Mouse (Mus musculus): ENCODE measurements around the gene Dab1. TPM values are rescaled to one million over a fixed set of nuclear protein-coding genes. Genes with fewer than 3 reads are reported as not detected.

Dab1 gene
- polyA plus RNA-seq, 1 experiment = not detected

- 73% methylated on average over 2 of the region's 2 CpGs for WGBS
- Histone ChIP-seq H3K4me3 (ENCODE audit: insufficient read depth, low read depth, low read length) (no peak overlapping the region), H3K27ac (ENCODE audit: insufficient read depth, low read depth, low read length) (no peak overlapping the region), H3K4me1 (ENCODE audit: control insufficient read depth, insufficient read depth, low read length) (no peaks in the 10 kb centered on the region)
- no peak for TF ChIP-seq CTCF (IDR thresholded peaks at IDR 0.05; ENCODE audit: insufficient read depth, low read depth, low read length)
- no peak for TF ChIP-seq POLR2A (IDR thresholded peaks at IDR 0.05; ENCODE audit: insufficient read depth, low read depth, low read length)
These were observed 406.0 kb downstream of the Dab1 start for GRCm38 (mm10) chr4:104025117-104025694.

GRCm38 (mm10) chr4:104026834-104027233, 407.7 kb downstream of the Dab1 start:
- WGBS = 51% methylated on average over 2 of the region's 2 CpGs
- no peak overlapping the region for H3K4me3 ChIP-seq (ENCODE audit: insufficient read depth, low read depth, low read length)
- TF ChIP-seq CTCF (IDR thresholded peaks at IDR 0.05; ENCODE audit: insufficient read depth, low read depth, low read length) (no peak), POLR2A (IDR thresholded peaks at IDR 0.05; ENCODE audit: insufficient read depth, low read depth, low read length) (no peak)
- no peak overlapping the region for H3K27ac ChIP-seq (ENCODE audit: insufficient read depth, low read depth, low read length)
- H3K4me1 ChIP-seq (ENCODE audit: control insufficient read depth, insufficient read depth, low read length) = no peaks in the 10 kb centered on the region

DNA sequence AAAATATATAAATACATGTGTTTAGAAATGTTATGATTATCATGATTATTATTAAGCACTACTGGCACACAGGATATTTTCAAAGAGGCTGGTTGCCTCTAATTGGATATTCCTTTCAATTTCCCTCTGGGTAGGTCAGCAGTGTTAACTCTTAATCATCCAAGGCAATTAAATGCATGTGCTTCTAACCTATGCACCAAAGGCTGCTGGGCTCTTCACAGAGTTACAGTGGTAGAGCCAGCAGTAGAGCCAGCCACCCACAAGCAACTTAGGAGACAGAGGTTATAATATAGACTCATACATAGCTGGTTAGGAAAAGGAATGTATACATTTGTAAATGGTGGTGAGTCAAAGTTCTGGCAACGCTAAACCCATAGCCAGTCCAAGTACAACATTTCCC, 408.1 kb downstream of the Dab1 start:
- Histone ChIP-seq H3K27ac (ENCODE audit: insufficient read depth, low read depth, low read length) (no peak overlapping the region), H3K4me1 (ENCODE audit: control insufficient read depth, insufficient read depth, low read length) (no peaks in the 10 kb centered on the region), H3K4me3 (ENCODE audit: insufficient read depth, low read depth, low read length) (no peak overlapping the region)
- 89% methylated on average over 1 of the region's 1 CpGs for WGBS
- no peak for TF ChIP-seq POLR2A (IDR thresholded peaks at IDR 0.05; ENCODE audit: insufficient read depth, low read depth, low read length)
- no peak for TF ChIP-seq CTCF (IDR thresholded peaks at IDR 0.05; ENCODE audit: insufficient read depth, low read depth, low read length)

- TF ChIP-seq POLR2A (IDR thresholded peaks at IDR 0.05; ENCODE audit: insufficient read depth, low read depth, low read length) = no peak
- TF ChIP-seq CTCF (IDR thresholded peaks at IDR 0.05; ENCODE audit: insufficient read depth, low read depth, low read length) = no peak
- no peaks in the 10 kb centered on the region for H3K4me1 ChIP-seq (ENCODE audit: control insufficient read depth, insufficient read depth, low read length)
- no peak overlapping the region for H3K27ac ChIP-seq (ENCODE audit: insufficient read depth, low read depth, low read length)
- no peak overlapping the region for H3K4me3 ChIP-seq (ENCODE audit: insufficient read depth, low read depth, low read length)
These were observed 416.9 kb downstream of the Dab1 start for GRCm38 (mm10) chr4:104036091-104036490.

- Histone ChIP-seq H3K4me3 (ENCODE audit: insufficient read depth, low read depth, low read length) (no peak overlapping the region), H3K27ac (ENCODE audit: insufficient read depth, low read depth, low read length) (no peak overlapping the region), H3K4me1 (ENCODE audit: control insufficient read depth, insufficient read depth, low read length) (no peaks in the 10 kb centered on the region)
- 80% methylated on average over 4 of the region's 4 CpGs for whole genome bisulfite sequencing
- no peak for TF ChIP-seq CTCF (IDR thresholded peaks at IDR 0.05; ENCODE audit: insufficient read depth, low read depth, low read length)
- no peak for TF ChIP-seq POLR2A (IDR thresholded peaks at IDR 0.05; ENCODE audit: insufficient read depth, low read depth, low read length)
These were observed 420.4 kb downstream of the Dab1 start for GRCm38 (mm10) chr4:104039588-104039987.

- H3K4me3 ChIP-seq (ENCODE audit: insufficient read depth, low read depth, low read length) = no peak overlapping the region
- TF ChIP-seq CTCF (IDR thresholded peaks at IDR 0.05; ENCODE audit: insufficient read depth, low read depth, low read length) (no peak), POLR2A (IDR thresholded peaks at IDR 0.05; ENCODE audit: insufficient read depth, low read depth, low read length) (no peak)
- no peak overlapping the region for H3K27ac ChIP-seq (ENCODE audit: insufficient read depth, low read depth, low read length)
- H3K4me1 ChIP-seq (ENCODE audit: control insufficient read depth, insufficient read depth, low read length) = no peaks in the 10 kb centered on the region
- 59% methylated on average over 2 of the region's 2 CpGs for WGBS
These were observed 424.3 kb downstream of the Dab1 start for GRCm38 (mm10) chr4:104043441-104043840.

DNA sequence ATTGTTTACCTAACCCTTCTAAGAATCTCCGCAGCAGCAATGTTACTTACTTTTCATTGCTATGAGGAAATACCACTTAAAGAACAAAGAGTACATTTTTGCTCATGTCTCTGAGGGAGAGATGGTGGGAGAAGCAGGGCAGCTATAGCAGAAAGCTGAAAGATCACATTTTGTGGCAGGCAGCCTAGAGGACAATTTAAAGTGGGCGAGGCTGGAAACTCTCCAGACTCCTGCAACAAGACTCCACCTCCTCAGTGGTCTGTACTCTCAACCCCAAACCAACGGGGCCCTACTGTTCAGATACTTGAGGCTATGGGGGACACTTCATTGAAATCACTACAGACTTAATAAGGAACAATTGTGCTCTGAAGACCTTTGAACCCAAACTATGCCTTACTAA, 425.5 kb downstream of the Dab1 start:
- no peaks in the 10 kb centered on the region for H3K4me1 ChIP-seq (ENCODE audit: control insufficient read depth, insufficient read depth, low read length)
- H3K27ac ChIP-seq (ENCODE audit: insufficient read depth, low read depth, low read length) = no peak overlapping the region
- no peak overlapping the region for H3K4me3 ChIP-seq (ENCODE audit: insufficient read depth, low read depth, low read length)
- TF ChIP-seq POLR2A (IDR thresholded peaks at IDR 0.05; ENCODE audit: insufficient read depth, low read depth, low read length) (no peak), CTCF (IDR thresholded peaks at IDR 0.05; ENCODE audit: insufficient read depth, low read depth, low read length) (no peak)
- 65% methylated on average over 3 of the region's 3 CpGs for WGBS

DNA sequence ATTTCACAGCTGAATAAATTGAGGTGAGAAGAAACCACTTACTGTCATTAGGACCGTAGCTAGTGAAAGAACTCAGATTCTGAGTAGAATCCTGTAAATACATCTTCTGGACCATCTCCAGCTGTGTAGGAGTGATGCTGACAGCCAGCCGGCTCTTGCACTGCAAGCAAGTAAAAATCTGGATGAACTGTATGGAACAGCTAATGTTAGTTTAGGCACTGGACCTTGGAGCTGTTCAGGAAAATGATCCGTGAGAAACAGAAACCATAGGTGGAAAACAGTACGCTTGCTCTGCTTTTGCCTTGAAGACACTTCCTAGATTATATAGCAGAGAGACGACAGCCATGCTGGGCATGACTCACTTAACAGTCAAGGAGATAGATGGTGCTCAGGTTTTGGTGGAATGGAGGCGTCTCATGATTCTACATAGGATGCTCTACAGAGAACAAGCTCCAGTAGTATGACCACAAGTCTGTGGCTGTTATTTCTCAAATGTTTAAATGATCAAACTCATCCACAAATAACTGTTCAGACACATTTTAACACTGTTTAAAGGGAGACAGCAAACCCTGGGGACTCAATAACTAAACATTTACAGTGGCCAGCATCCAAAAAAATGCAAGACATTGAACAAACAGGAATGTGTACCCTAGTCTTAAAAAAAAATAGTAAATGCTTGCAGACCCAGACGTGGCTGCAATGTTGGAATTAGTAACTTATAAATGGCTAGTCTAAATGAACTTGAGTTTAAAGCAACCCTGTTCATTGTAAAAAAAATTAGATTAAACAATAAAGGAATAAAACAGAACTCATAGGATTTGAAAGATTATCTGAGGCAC, 429.0 kb downstream of the Dab1 start:
- H3K27ac ChIP-seq (ENCODE audit: insufficient read depth, low read depth, low read length) = no peak overlapping the region
- WGBS = 48% methylated on average over 7 of the region's 7 CpGs
- TF ChIP-seq POLR2A (IDR thresholded peaks at IDR 0.05; ENCODE audit: insufficient read depth, low read depth, low read length) (no peak), CTCF (IDR thresholded peaks at IDR 0.05; ENCODE audit: insufficient read depth, low read depth, low read length) (no peak)

GRCm38 (mm10) chr4:104057116-104057515, 438.0 kb downstream of the Dab1 start:
- TF ChIP-seq CTCF (IDR thresholded peaks at IDR 0.05; ENCODE audit: insufficient read depth, low read depth, low read length) = no peak
- TF ChIP-seq POLR2A (IDR thresholded peaks at IDR 0.05; ENCODE audit: insufficient read depth, low read depth, low read length) = no peak
- no peak overlapping the region for H3K27ac ChIP-seq (ENCODE audit: insufficient read depth, low read depth, low read length)
- no peaks in the 10 kb centered on the region for H3K4me1 ChIP-seq (ENCODE audit: control insufficient read depth, insufficient read depth, low read length)
- no peak overlapping the region for H3K4me3 ChIP-seq (ENCODE audit: insufficient read depth, low read depth, low read length)

More for the DNA sequence above, 429.0 kb downstream of the Dab1 start:
- Histone ChIP-seq H3K4me1 (ENCODE audit: control insufficient read depth, insufficient read depth, low read length) (no peaks in the 10 kb centered on the region), H3K4me3 (ENCODE audit: insufficient read depth, low read depth, low read length) (no peak overlapping the region)

All from olfactory bulb, adult 2 months (tissue).